Mouse (Mus musculus) limb, embryonic 13.5 days (tissue): ENCODE measurements around the gene Sirt2. TPM values are rescaled to one million over a fixed set of nuclear protein-coding genes. Genes with fewer than 3 reads are reported as not detected.

Source experiments
- ATAC-seq: fragments of 200-750 bp; cut with Nextera tagmentation; 2 replicates; pipeline ENCODE4 v1.8.0; 2017; ENCODE audit warnings: low read depth, moderate number of reproducible peaks, moderate TSS enrichment; ENCODE audit not compliant: low FRiP score
- H3K27ac ChIP-seq: fragments of 300-500 bp; sonication (generic); 2 replicates; pipeline ENCODE4 v1.5.1; 2015; ENCODE audit warnings: inconsistent platforms, mild to moderate bottlenecking, moderate library complexity
- H3K27me3 ChIP-seq: fragments of 300-500 bp; sonication (generic); 2 replicates; pipeline ENCODE4 v1.6.1; 2015; ENCODE audit warnings: mild to moderate bottlenecking, inconsistent platforms
- H3K36me3 ChIP-seq: fragments of 300-500 bp; sonication (generic); 2 replicates; pipeline ENCODE4 v1.6.1; 2015; ENCODE audit warnings: inconsistent platforms, mild to moderate bottlenecking, moderate library complexity
- H3K4me1 ChIP-seq: fragments of 300-500 bp; sonication (generic); 2 replicates; pipeline ENCODE4 v1.6.1; 2015; ENCODE audit warnings: inconsistent platforms
- H3K4me2 ChIP-seq: fragments of 300-500 bp; sonication (generic); replicated peaks from 2 replicates; pipeline ENCODE4 v1.6.1; 2015; ENCODE audit warnings: inconsistent platforms, mild to moderate bottlenecking, moderate library complexity
- H3K4me3 ChIP-seq: fragments of 300-500 bp; sonication (generic); 2 replicates; pipeline ENCODE4 v1.5.1; 2015; ENCODE audit warnings: moderate library complexity, mild to moderate bottlenecking, inconsistent platforms
- H3K9ac ChIP-seq: fragments of 300-500 bp; sonication (generic); 2 replicates; pipeline ENCODE4 v1.6.1; 2015; ENCODE audit warnings: mild to moderate bottlenecking, inconsistent platforms
- H3K9me3 ChIP-seq: fragments of 300-500 bp; sonication (generic); 2 replicates; pipeline ENCODE4 v1.6.1; 2016; ENCODE audit warnings: inconsistent platforms
- WGBS: fragments of 180-500 bp; shearing (Covaris S2); methylation state at CpG from one replicate; pipeline ENCODE4 v1.1.7; 2015; 5-methylcytosine and 5-hydroxymethylcytosine counted together
- polyA plus RNA-seq: library from polyadenylated mRNA; unstranded; fragments of >200 nt; fragmentation: Nextera tagmentation; extraction: Ambion mirVana; gene quantifications from 2 replicates; pipeline ENCODE4 v1.2.1, GENCODE M21; 2015

The Sirt2 gene
- polyA plus RNA-seq, 1 experiment from 2014 or later = 87.8 TPM

GRCm38 (mm10) chr7:28788307-28789195 is 22.0 kb downstream of the Sirt2 start, which contains the start of gene Rinl:
TSS of gene Rinl (plus strand) at chr7:28788969.
- Histone ChIP-seq H3K9ac (no peak within 1 kb of the TSS), H3K4me2 (no peak within 1 kb of the TSS), H3K9me3 (no peaks in the 10 kb centered on the region), H3K36me3 (peaks cover 46% of the 10 kb centered on the region), H3K27ac (peak within 1 kb of the TSS; percentile 65; the same call in 1 of the 2 replicates), H3K27me3 (no peaks in the 10 kb centered on the region), H3K4me3 (no peak within 1 kb of the TSS), H3K4me1 (peaks cover 32% of the 10 kb centered on the region)
- ATAC-seq = no peak
- WGBS = 53% methylated on average over 5 of the region's 5 CpGs

GRCm38 (mm10) chr7:28789235-28789634 is 22.7 kb downstream of the Sirt2 start:
- Histone ChIP-seq H3K9me3 (no peaks in the 10 kb centered on the region), H3K27ac (peak overlapping the region; percentile 65; the same call in 1 of the 2 replicates), H3K4me3 (no peak overlapping the region), H3K4me2 (no peak overlapping the region), H3K36me3 (peaks cover 39% of the 10 kb centered on the region), H3K4me1 (peaks cover 32% of the 10 kb centered on the region), H3K9ac (no peak overlapping the region), H3K27me3 (no peaks in the 10 kb centered on the region)
- 58% methylated on average over 3 of the region's 3 CpGs for WGBS
- no peak for ATAC-seq

GRCm38 (mm10) chr7:28790066-28790806 is 23.7 kb downstream of the Sirt2 start:
- Histone ChIP-seq H3K27me3 (no peaks in the 10 kb centered on the region), H3K9ac (no peak overlapping the region), H3K4me2 (no peak overlapping the region), H3K4me3 (no peak overlapping the region), H3K36me3 (peaks cover 29% of the 10 kb centered on the region), H3K9me3 (no peaks in the 10 kb centered on the region), H3K27ac (peak overlapping the region; percentile 65; the same call in 1 of the 2 replicates), H3K4me1 (peaks cover 32% of the 10 kb centered on the region)
- WGBS = 52% methylated on average over 8 of the region's 8 CpGs
- no peak for ATAC-seq

GRCm38 (mm10) chr7:28791706-28792105 is 25.2 kb downstream of the Sirt2 start:
- ATAC-seq = no peak
- H3K36me3 ChIP-seq = peaks cover 15% of the 10 kb centered on the region
- no peaks in the 10 kb centered on the region for H3K9me3 ChIP-seq
- no peak overlapping the region; the same call in 1 of the 2 replicates for H3K27ac ChIP-seq
- H3K27me3 ChIP-seq = no peaks in the 10 kb centered on the region
- H3K4me1 ChIP-seq = peaks cover 37% of the 10 kb centered on the region
- H3K4me2 ChIP-seq = no peak overlapping the region
- no peak overlapping the region for H3K9ac ChIP-seq
- H3K4me3 ChIP-seq = no peak overlapping the region

- Histone ChIP-seq H3K27me3 (no peaks in the 10 kb centered on the region), H3K4me1 (peaks cover 41% of the 10 kb centered on the region), H3K9me3 (no peaks in the 10 kb centered on the region), H3K36me3 (peaks cover 7% of the 10 kb centered on the region), H3K9ac (no peak overlapping the region), H3K4me3 (no peak overlapping the region), H3K4me2 (no peak overlapping the region), H3K27ac (no peak overlapping the region; the same call in 1 of the 2 replicates)
- WGBS = 78% methylated on average over 14 of the region's 14 CpGs
- no peak for ATAC-seq
Observed at GRCm38 (mm10) chr7:28792391-28793185, 26.1 kb downstream of the Sirt2 start.

- no peak overlapping the region for H3K4me2 ChIP-seq
- no peak overlapping the region for H3K27ac ChIP-seq
- no peak overlapping the region for H3K4me3 ChIP-seq
- no peaks in the 10 kb centered on the region for H3K27me3 ChIP-seq
- 46% methylated on average over 2 of the region's 2 CpGs for WGBS
- peaks cover 34% of the 10 kb centered on the region for H3K4me1 ChIP-seq
- no peak overlapping the region for H3K9ac ChIP-seq
- no peaks in the 10 kb centered on the region for H3K36me3 ChIP-seq
- H3K9me3 ChIP-seq = no peaks in the 10 kb centered on the region
- no peak for ATAC-seq
Observed at GRCm38 (mm10) chr7:28793834-28794233, 27.3 kb downstream of the Sirt2 start.

GRCm38 (mm10) chr7:28794496-28794895 is 28.0 kb downstream of the Sirt2 start:
- ATAC-seq = no peak
- no peak overlapping the region for H3K4me2 ChIP-seq
- no peaks in the 10 kb centered on the region for H3K36me3 ChIP-seq
- H3K9me3 ChIP-seq = no peaks in the 10 kb centered on the region
- no peak overlapping the region for H3K9ac ChIP-seq
- peaks cover 28% of the 10 kb centered on the region for H3K4me1 ChIP-seq
- no peak overlapping the region for H3K4me3 ChIP-seq
- no peak overlapping the region for H3K27ac ChIP-seq
- WGBS = 77% methylated on average over 3 of the region's 3 CpGs
- H3K27me3 ChIP-seq = no peaks in the 10 kb centered on the region

- H3K9me3 ChIP-seq = no peaks in the 10 kb centered on the region
- H3K27ac ChIP-seq = no peak overlapping the region
- WGBS = 74% methylated on average over 15 of the region's 15 CpGs
- no peaks in the 10 kb centered on the region for H3K27me3 ChIP-seq
- no peak overlapping the region for H3K4me2 ChIP-seq
- no peak for ATAC-seq
- no peak overlapping the region for H3K4me3 ChIP-seq
- no peak overlapping the region for H3K9ac ChIP-seq
- no peaks in the 10 kb centered on the region for H3K36me3 ChIP-seq
- H3K4me1 ChIP-seq = peaks cover 18% of the 10 kb centered on the region; the same call in 1 of the 2 replicates
Observed at GRCm38 (mm10) chr7:28795832-28796231, 29.3 kb downstream of the Sirt2 start.

- no peaks in the 10 kb centered on the region for H3K27me3 ChIP-seq
- 21% methylated on average over 32 of the region's 32 CpGs for WGBS
- ATAC-seq = peak; percentile 50; the same call in 1 of the 2 replicates
- H3K27ac ChIP-seq = no peak overlapping the region
- peak overlapping the region; percentile 23 for H3K4me3 ChIP-seq
- H3K9me3 ChIP-seq = no peaks in the 10 kb centered on the region
- H3K4me2 ChIP-seq = peak overlapping the region; percentile 56
- H3K4me1 ChIP-seq = peaks cover 23% of the 10 kb centered on the region
- H3K36me3 ChIP-seq = no peaks in the 10 kb centered on the region
- H3K9ac ChIP-seq = peak overlapping the region; percentile 56
Observed at GRCm38 (mm10) chr7:28796562-28796975, 30.0 kb downstream of the Sirt2 start.

GRCm38 (mm10) chr7:28799994-28800393 is 33.5 kb downstream of the Sirt2 start:
- 97% methylated on average over 9 of the region's 9 CpGs for WGBS
- Histone ChIP-seq H3K4me2 (no peak overlapping the region), H3K27me3 (no peaks in the 10 kb centered on the region), H3K9ac (no peak overlapping the region), H3K36me3 (no peaks in the 10 kb centered on the region), H3K4me3 (no peak overlapping the region), H3K27ac (no peak overlapping the region), H3K4me1 (peaks cover 40% of the 10 kb centered on the region), H3K9me3 (no peaks in the 10 kb centered on the region)
- ATAC-seq = no peak

- Histone ChIP-seq H3K4me1 (peaks cover 38% of the 10 kb centered on the region), H3K9ac (no peak overlapping the region; the same call in 1 of the 2 replicates), H3K4me2 (no peak overlapping the region), H3K4me3 (no peak overlapping the region), H3K27ac (peak overlapping the region; percentile 94; the same call in 1 of the 2 replicates), H3K9me3 (no peaks in the 10 kb centered on the region), H3K36me3 (no peaks in the 10 kb centered on the region), H3K27me3 (no peaks in the 10 kb centered on the region)
- no peak for ATAC-seq
- WGBS = 62% methylated on average over 3 of the region's 3 CpGs
Observed at GRCm38 (mm10) chr7:28801451-28801850, 34.9 kb downstream of the Sirt2 start.
